Mouse (Mus musculus) urinary bladder, postnatal 25 days (tissue): ENCODE results near the gene Tusc1.

Experiments used
- DNase-seq: peaks from one replicate; pipeline ENCODE4 v3.0.0; 2022; ENCODE audit warnings: low spot score

Tusc1 gene

GRCm38 (mm10) chr4:93335118-93336003 lies at the start of gene Tusc1:
Gene Tusc1 (minus strand): TSS chr4:93335511.
- peak; percentile 80 for DNase-seq

- DNase-seq: no peak
Measured at GRCm38 (mm10) chr4:93352930-93353329, 17.6 kb upstream of the Tusc1 start.

- DNase-seq: no peak
Measured at GRCm38 (mm10) chr4:93344357-93344756, 9.0 kb upstream of the Tusc1 start.

GRCm38 (mm10) chr4:93341568-93341967 lies 6.3 kb upstream of the Tusc1 start:
- DNase-seq: no peak

- no peak for DNase-seq
Measured at GRCm38 (mm10) chr4:93337977-93338376, 2.7 kb upstream of the Tusc1 start.

- peak; percentile 84 for DNase-seq
Measured at GRCm38 (mm10) chr4:93334636-93335117, 634 bp downstream of the Tusc1 start.

GRCm38 (mm10) chr4:93307486-93307885 lies 27.8 kb downstream of the Tusc1 start:
- no peak for DNase-seq

- DNase-seq: no peak
Measured at GRCm38 (mm10) chr4:93286065-93286464, 49.2 kb downstream of the Tusc1 start.
